Mouse (Mus musculus): Measurements from ENCODE around the gene Fndc3b. TPM values are rescaled to one million over a fixed set of nuclear protein-coding genes. Genes with fewer than 3 reads are reported as not detected.
"Not testable (repeated sequence)": the region's sequence is repeated elsewhere in the genome, so short reads cannot be mapped to it uniquely, and the experiment has no call there.

The Fndc3b gene
- total RNA-seq, 1 experiment from 2014 or later: 105 TPM

DNA sequence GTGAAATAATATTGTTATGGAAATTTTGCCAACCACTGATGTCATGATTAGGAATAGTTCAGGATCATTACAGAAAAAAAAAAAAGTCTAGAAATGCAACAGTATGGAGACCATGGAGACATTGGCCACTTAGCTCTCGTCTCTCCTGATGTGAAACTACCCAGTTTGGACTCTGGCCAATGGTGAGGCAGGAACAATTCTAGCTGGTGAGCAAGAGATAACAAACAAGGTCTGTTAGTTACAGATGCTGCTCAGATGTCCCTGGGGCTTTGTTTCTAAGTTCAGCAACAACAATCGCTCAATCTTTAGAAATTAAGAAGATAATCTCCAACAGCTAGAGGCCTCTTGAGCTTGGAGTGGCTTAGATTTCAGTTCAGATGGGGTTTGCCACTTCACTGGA, 302.5 kb downstream of the Fndc3b start:
- peak; percentile 28 for DNase-seq

DNA sequence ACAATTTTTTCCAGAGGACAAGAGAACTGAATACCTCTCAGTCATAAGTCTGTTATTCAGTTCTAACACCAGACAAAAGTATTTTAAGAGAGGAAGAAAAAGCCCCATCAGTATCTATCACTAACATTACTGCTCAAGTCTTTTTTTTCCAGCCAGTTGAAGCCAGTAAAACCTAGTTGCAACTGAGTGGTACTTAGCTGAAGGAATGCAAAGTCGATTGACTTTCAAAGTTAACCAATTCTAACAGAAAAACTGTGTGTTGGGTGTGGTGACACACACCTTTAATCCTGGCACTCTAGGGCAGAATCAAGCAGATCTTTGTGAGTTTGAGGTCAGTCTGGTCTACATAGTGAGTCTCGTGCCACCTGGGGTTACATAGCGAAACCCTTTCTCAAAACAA, 304.7 kb downstream of the Fndc3b start:
- no peak for DNase-seq

GRCm38 (mm10) chr3:27400996-27401395, 310.1 kb downstream of the Fndc3b start:
- not testable (repeated sequence) for DNase-seq

GRCm38 (mm10) chr3:27389923-27390322, 321.2 kb downstream of the Fndc3b start:
- no peak for DNase-seq

- DNase-seq: peak; percentile 16
Observed at GRCm38 (mm10) chr3:27384836-27385235, 326.3 kb downstream of the Fndc3b start.

DNA sequence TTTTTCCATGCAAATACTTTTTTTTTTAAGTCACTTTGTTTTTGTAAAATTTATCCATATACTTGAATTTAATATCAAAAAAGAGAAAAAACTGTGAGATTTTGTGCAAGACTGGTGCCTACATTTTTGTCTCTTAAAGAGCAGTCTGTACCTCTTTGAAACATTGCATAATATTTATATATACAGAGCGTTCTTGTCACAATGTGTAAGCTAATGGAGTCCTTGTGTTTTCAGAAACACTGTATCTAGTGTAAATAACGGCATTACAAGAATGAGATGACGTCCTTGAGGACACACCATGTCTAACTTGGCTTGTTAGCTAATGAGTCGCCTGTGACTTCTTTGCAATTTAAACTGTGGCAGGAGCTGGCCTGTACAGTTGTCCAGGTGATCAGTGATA, 333.2 kb downstream of the Fndc3b start:
- DNase-seq: no peak

DNA sequence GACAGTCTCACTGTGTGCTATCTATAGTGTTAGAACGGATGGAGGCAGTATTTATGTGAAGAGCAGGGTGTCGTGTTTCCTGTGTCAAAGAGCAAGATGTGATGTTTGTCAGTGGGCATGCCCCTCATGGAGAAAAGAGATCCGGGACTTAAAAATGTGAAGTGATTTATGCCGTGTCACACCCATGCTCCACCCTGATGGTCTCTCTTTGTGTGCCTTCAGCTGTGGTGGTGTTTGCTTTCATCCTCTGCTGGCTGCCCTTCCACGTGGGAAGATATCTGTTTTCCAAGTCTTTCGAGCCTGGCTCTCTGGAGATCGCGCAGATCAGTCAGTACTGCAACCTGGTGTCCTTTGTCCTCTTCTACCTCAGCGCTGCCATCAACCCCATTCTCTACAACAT, 336.7 kb downstream of the Fndc3b start:
- no peak for DNase-seq

GRCm38 (mm10) chr3:27371725-27372650, 339.1 kb downstream of the Fndc3b start:
- no peak for DNase-seq

DNA sequence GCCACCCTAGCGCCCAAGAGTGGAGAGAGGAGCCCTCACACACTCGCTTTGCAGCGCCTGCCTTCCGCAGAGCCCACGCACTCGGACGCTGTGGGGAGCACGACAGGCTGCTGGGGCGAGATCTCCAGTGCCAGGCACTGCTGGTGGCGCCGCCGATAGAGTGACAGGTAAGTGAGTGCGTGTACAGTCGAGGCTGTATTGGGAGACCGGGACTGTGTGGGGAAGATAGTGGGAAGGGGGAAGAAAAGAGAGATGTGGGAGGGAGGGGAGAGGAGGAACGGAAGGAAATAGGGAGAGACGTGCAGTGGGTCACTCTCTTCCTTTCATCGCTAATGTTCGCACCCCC, 339.9 kb downstream of the Fndc3b start, which contains the start of gene Ghsr:
Gene Ghsr (plus strand): TSS at position 76 of the 346 bp plus-strand sequence.
- no peak for DNase-seq

DNA sequence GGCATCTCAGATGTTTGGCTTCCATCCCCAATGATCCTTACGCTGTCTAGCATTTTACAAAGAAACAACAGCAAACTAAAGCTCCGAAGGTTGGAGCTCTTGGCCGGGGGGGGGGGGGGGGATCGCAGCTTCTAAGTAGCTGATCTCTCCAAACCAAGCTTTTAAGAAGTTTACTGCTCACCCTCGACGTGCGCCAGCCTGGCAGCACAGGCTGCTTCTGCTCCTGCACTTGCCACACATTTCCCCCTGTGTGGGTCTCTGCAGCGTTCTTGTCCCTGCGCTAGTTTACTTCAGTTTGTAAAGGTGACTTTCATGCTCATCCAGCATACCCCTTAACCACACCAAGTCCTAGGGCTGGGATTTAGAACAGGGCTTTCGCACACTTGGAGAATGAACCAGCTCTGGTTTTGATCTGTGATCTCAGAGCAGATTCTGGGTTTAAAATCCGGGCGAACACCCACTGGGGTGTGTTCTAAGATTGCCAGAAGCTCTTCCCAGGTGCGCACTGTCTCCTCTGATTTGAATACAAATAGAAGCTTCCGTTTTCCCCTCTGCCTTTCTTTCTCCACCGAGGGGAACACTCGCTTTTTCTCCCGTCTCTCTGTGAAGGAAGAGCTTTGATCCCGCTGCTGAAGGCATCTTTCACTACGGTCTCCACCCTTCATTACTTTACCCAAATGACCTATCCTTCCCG, 340.4 kb downstream of the Fndc3b start:
- DNase-seq: no peak

DNA sequence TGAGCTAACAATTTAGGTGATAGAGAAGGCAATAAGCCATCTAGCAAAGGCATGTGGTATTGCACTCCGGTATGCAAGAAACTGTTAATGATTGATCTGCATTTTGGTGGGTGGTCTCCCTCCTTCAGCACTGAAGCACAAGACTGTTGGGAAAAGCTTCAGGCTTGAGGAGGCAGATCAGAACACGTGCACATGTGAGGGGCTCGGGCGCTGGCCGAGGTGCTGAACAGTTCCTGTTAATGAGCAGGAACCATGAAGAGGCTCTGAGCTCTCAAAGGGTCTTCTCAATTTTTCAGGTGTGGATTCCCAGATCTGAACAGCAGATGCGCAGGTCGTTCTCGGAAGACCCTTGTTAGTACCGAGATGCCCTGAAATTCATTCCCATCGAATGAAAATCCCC, 341.0 kb downstream of the Fndc3b start:
- peak; percentile 58 for DNase-seq

Small RNA genes lying within 50 kb of the gene (microRNA-seq; reads per million reads assigned to microRNA genes)
- gene Mir3092: 0 to 0.43 reads per million in 2 experiments

Other genes starting within 250 kb of the Fndc3b start
- gene Tmem212, start 185.1 kb upstream of the Fndc3b start, total RNA-seq (2021): not detected in 2 replicates
- 9.6 and 10.8 TPM in 2 replicates for gene Pld1, start 227.4 kb upstream of the Fndc3b start, total RNA-seq (2021)

Measured in adrenal gland, postnatal 14 days (tissue).